Mouse (Mus musculus) spleen, adult 2 months (tissue): ENCODE measurements around the gene Vdac1.

ENCODE experiments used
- CTCF ChIP-seq: fragments of 200-500 bp; IDR thresholded peaks from 2 replicates; pipeline ENCODE4 v1.5.1; 2011; ENCODE audit warnings: mild to moderate bottlenecking, inconsistent platforms; ENCODE audit not compliant: insufficient read depth, insufficient read length, insufficient replicate concordance; ENCODE audit errors: extremely low read depth
- POLR2A ChIP-seq: fragments of 200-500 bp; IDR thresholded peaks from 2 replicates; pipeline ENCODE4 v1.6.1; 2011; ENCODE audit warnings: low read depth, low read length, inconsistent platforms

DNA sequence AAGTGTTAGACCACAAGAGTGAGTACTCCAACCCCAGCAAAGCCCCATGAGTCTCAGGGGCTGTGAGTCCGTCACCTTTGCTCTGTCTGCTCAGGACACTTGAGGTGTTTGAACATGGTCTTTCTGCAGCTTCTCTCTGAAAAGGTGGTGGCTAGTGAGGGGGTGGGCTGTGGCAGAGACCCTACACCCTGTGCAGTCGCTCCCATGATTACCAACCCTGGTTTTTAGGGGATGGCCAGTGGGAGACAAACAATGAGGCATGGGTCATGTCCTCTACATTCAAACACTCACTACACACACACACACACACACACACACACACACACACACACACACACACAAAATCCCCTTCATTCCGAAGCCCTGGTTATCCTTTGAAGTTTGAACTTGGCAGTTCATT is 33.3 kb upstream of the Vdac1 start:
- TF ChIP-seq CTCF (no peak), POLR2A (no peak)
